Comparison of ENCODE assay signal across 24 mouse cellular contexts in genomic region chr6:94125144-94125543, GRCm38 (mm10).
DNase-seq lines count a peak whose midpoint lies in the region; ATAC-seq and TF ChIP-seq lines count a peak whose summit lies in the region.
"Had no signal": no experiment of that assay in that cellular context is flagged by ENCODE, and none has a peak within 500 bp of the region (broad histone marks: within the 10 kb centered on the region; RNA-seq: fewer than 3 reads in every experiment).

No protein-coding gene starts in this region.

- 0 out of 2 replicates have a peak overlapping the region, but pooled peaks have one; percentile 4 for H3K27ac ChIP-seq in intestine, embryonic 14.5 days (ENCODE audit: low read depth)
- H3K27ac ChIP-seq in intestine, embryonic 15.5 days, result no peak overlapping the region
- no peak overlapping the region for H3K27ac ChIP-seq in liver, embryonic 11.5 days (ENCODE audit: low read depth, low read length)
- no peak overlapping the region for H3K27ac ChIP-seq in liver, postnatal 0 days (ENCODE audit: low read depth)
- no peak overlapping the region for H3K27ac ChIP-seq in liver, embryonic 13.5 days
- H3K27ac ChIP-seq: forebrain, embryonic 13.5 days; hindbrain, embryonic 10.5 days; hindbrain, embryonic 15.5 days; limb, embryonic 10.5 days; limb, embryonic 15.5 days; lung, embryonic 15.5 days; macrophage; midbrain, embryonic 13.5 days; neural tube, embryonic 13.5 days had no signal

- no peaks in the 10 kb centered on the region for H3K9me3 ChIP-seq in intestine, embryonic 14.5 days (ENCODE audit: control insufficient read depth, low read length)
- H3K9me3 ChIP-seq in intestine, embryonic 15.5 days, result no peaks in the 10 kb centered on the region
- no peaks in the 10 kb centered on the region for H3K9me3 ChIP-seq in liver, embryonic 11.5 days (ENCODE audit: control insufficient read depth, low read length)
- no peaks in the 10 kb centered on the region for H3K9me3 ChIP-seq in liver, postnatal 0 days (ENCODE audit: low read length)
- H3K9me3 ChIP-seq in liver, embryonic 13.5 days (replicated peaks), result no peaks in the 10 kb centered on the region
- H3K9me3 ChIP-seq: forebrain, embryonic 13.5 days; hindbrain, embryonic 10.5 days; hindbrain, embryonic 15.5 days; limb, embryonic 10.5 days; limb, embryonic 15.5 days; lung, embryonic 15.5 days; midbrain, embryonic 13.5 days; neural tube, embryonic 13.5 days had no signal

- H3K4me3 ChIP-seq in intestine, embryonic 14.5 days (ENCODE audit: low read depth, low read length), result no peak overlapping the region
- no peak overlapping the region for H3K4me3 ChIP-seq in intestine, embryonic 15.5 days (replicated peaks)
- no peak overlapping the region for H3K4me3 ChIP-seq in liver, embryonic 11.5 days (ENCODE audit: low read depth, low read length)
- H3K4me3 ChIP-seq in liver, postnatal 0 days (ENCODE audit: low read depth, low read length), result no peak overlapping the region
- H3K4me3 ChIP-seq in liver, embryonic 13.5 days (replicated peaks), result no peak overlapping the region
- H3K4me3 ChIP-seq: forebrain, embryonic 13.5 days; hindbrain, embryonic 10.5 days; hindbrain, embryonic 15.5 days; limb, embryonic 10.5 days; limb, embryonic 15.5 days; lung, embryonic 15.5 days; midbrain, embryonic 13.5 days; neural tube, embryonic 13.5 days had no signal

- H3K4me2 ChIP-seq in intestine, embryonic 14.5 days (ENCODE audit: low read length), result no peak overlapping the region
- no peak overlapping the region for H3K4me2 ChIP-seq in intestine, embryonic 15.5 days (replicated peaks)
- peak overlapping the region; percentile 17; the same call in 1 of the 2 replicates for H3K4me2 ChIP-seq in liver, embryonic 11.5 days
- H3K4me2 ChIP-seq in liver, postnatal 0 days (ENCODE audit: low read depth, low read length), result no peak overlapping the region
- no peak overlapping the region for H3K4me2 ChIP-seq in liver, embryonic 13.5 days
- H3K4me2 ChIP-seq: forebrain, embryonic 13.5 days; hindbrain, embryonic 15.5 days; limb, embryonic 15.5 days; lung, embryonic 15.5 days; midbrain, embryonic 13.5 days; neural tube, embryonic 13.5 days had no signal

- TF ChIP-seq EP300 in liver, postnatal 0 days (IDR thresholded peaks at IDR 0.05; ENCODE audit: low read depth), result no peak

- ATAC-seq in intestine, embryonic 14.5 days (replicated peaks; ENCODE audit: low FRiP score, low TSS enrichment, low read depth), result no peak
- ATAC-seq in intestine, embryonic 15.5 days, result no peak
- peak; percentile 89 for ATAC-seq in liver, embryonic 11.5 days (replicated peaks; ENCODE audit: low FRiP score)
- ATAC-seq in liver, postnatal 0 days, result no peak
- peak; percentile 75 for ATAC-seq in liver, embryonic 13.5 days (ENCODE audit: low read depth)
- ATAC-seq: forebrain, embryonic 13.5 days; inflammation-experienced regulatory T-cells, adult 6 months; midbrain, embryonic 13.5 days had no signal

- no peaks in the 10 kb centered on the region for H3K36me3 ChIP-seq in intestine, embryonic 14.5 days (ENCODE audit: control insufficient read depth, insufficient read depth, low read length)
- no peaks in the 10 kb centered on the region for H3K36me3 ChIP-seq in intestine, embryonic 15.5 days
- H3K36me3 ChIP-seq in liver, embryonic 11.5 days (ENCODE audit: control insufficient read depth, insufficient read depth, low read length), result no peaks in the 10 kb centered on the region
- no peaks in the 10 kb centered on the region for H3K36me3 ChIP-seq in liver, postnatal 0 days (replicated peaks; ENCODE audit: insufficient read depth, low read length)
- no peaks in the 10 kb centered on the region for H3K36me3 ChIP-seq in liver, embryonic 13.5 days
- H3K36me3 ChIP-seq: hindbrain, embryonic 10.5 days; hindbrain, embryonic 15.5 days; limb, embryonic 10.5 days; limb, embryonic 15.5 days; lung, embryonic 15.5 days; midbrain, embryonic 13.5 days; neural tube, embryonic 13.5 days had no signal

- no peak overlapping the region for H3K9ac ChIP-seq in intestine, embryonic 14.5 days (ENCODE audit: low read length)
- H3K9ac ChIP-seq in intestine, embryonic 15.5 days, result no peak overlapping the region
- no peak overlapping the region for H3K9ac ChIP-seq in liver, embryonic 11.5 days (ENCODE audit: low read depth, low read length)
- H3K9ac ChIP-seq in liver, postnatal 0 days (replicated peaks), result no peak overlapping the region
- H3K9ac ChIP-seq in liver, embryonic 13.5 days, result no peak overlapping the region
- H3K9ac ChIP-seq: forebrain, embryonic 13.5 days; hindbrain, embryonic 15.5 days; limb, embryonic 15.5 days; lung, embryonic 15.5 days; midbrain, embryonic 13.5 days; neural tube, embryonic 13.5 days had no signal

- DNase-seq in intestine, embryonic 14.5 days (ENCODE audit: low spot score), result no peak
- DNase-seq in liver, embryonic 11.5 days (ENCODE audit: low spot score), result no peak
- no peak for DNase-seq in liver, postnatal 0 days
- peak; percentile 29 for DNase-seq in c-Kit-positive CD71-positive TER-119-negative erythroid progenitor cells, embryonic 14.5 days (ENCODE audit: low read depth)
- no peak for DNase-seq in liver, embryonic 13.5 days
- DNase-seq in thymus, postnatal 4 days, result no peak
- DNase-seq: adrenal gland, postnatal 36 days; cerebellum, adult 8-10 months; cerebellum, postnatal 36 days; gastrocnemius, postnatal 10 days; kidney, postnatal 10 days; layer of hippocampus, adult 9-11 months; right cerebral cortex, postnatal 4 days had no signal

- no peak for TF ChIP-seq CTCF in liver, postnatal 0 days (IDR thresholded peaks at IDR 0.05; ENCODE audit: low read depth)

- H3K27me3 ChIP-seq in intestine, embryonic 14.5 days (replicated peaks; ENCODE audit: control insufficient read depth, insufficient read depth, low read length), result no peaks in the 10 kb centered on the region
- no peaks in the 10 kb centered on the region for H3K27me3 ChIP-seq in intestine, embryonic 15.5 days (replicated peaks)
- H3K27me3 ChIP-seq in liver, embryonic 11.5 days (replicated peaks; ENCODE audit: control insufficient read depth, insufficient read depth, low read length), result no peaks in the 10 kb centered on the region
- H3K27me3 ChIP-seq in liver, postnatal 0 days (ENCODE audit: insufficient read depth, low read length), result no peaks in the 10 kb centered on the region
- no peaks in the 10 kb centered on the region for H3K27me3 ChIP-seq in liver, embryonic 13.5 days
- H3K27me3 ChIP-seq: forebrain, embryonic 13.5 days; hindbrain, embryonic 15.5 days; limb, embryonic 15.5 days; lung, embryonic 15.5 days; midbrain, embryonic 13.5 days; neural tube, embryonic 13.5 days had no signal

- WGBS in intestine, embryonic 14.5 days, result 30% methylated on average over 6 of the region's 6 CpGs
- WGBS in intestine, embryonic 15.5 days, result 33% methylated on average over 6 of the region's 6 CpGs
- WGBS in liver, embryonic 11.5 days, result 27% methylated on average over 6 of the region's 6 CpGs
- 52% methylated on average over 6 of the region's 6 CpGs for WGBS in liver, postnatal 0 days (ENCODE audit: insufficient replicate concordance)
- 20% methylated on average over 6 of the region's 6 CpGs for WGBS in liver, embryonic 13.5 days (ENCODE audit: insufficient replicate concordance)

- H3K4me1 ChIP-seq in intestine, embryonic 14.5 days (replicated peaks; ENCODE audit: control insufficient read depth, insufficient read depth, low read length), result peaks cover 20% of the 10 kb centered on the region
- peaks cover 11% of the 10 kb centered on the region for H3K4me1 ChIP-seq in intestine, embryonic 15.5 days (replicated peaks)
- peaks cover 26% of the 10 kb centered on the region for H3K4me1 ChIP-seq in liver, embryonic 11.5 days (replicated peaks; ENCODE audit: control insufficient read depth, insufficient read depth, low read length)
- 0 out of 2 replicates have a peak, but pooled peaks cover 2% of the 10 kb centered on the region for H3K4me1 ChIP-seq in liver, postnatal 0 days (ENCODE audit: insufficient read depth)
- peaks cover 36% of the 10 kb centered on the region for H3K4me1 ChIP-seq in liver, embryonic 13.5 days (replicated peaks)

Comparison
In these comparisons a context has a peak if more than half of its experiments do, and no peak if none do; other contexts are left out.
1. ATAC-seq: peak in liver, embryonic 11.5 days (single experiment) and liver, embryonic 13.5 days (single experiment); none in intestine, embryonic 14.5 days (single experiment), intestine, embryonic 15.5 days (single experiment) and liver, postnatal 0 days (single experiment).